Mouse (Mus musculus) natural killer cell, adult 2 months (primary cell): ENCODE results near the gene Cuedc2.

Experiments
- DNase-seq, 2 experiments: peaks; one replicate each; pipeline ENCODE4 v3.0.0; 2022; ENCODE audit warnings: low spot score in 2 of 2

The Cuedc2 gene

DNA sequence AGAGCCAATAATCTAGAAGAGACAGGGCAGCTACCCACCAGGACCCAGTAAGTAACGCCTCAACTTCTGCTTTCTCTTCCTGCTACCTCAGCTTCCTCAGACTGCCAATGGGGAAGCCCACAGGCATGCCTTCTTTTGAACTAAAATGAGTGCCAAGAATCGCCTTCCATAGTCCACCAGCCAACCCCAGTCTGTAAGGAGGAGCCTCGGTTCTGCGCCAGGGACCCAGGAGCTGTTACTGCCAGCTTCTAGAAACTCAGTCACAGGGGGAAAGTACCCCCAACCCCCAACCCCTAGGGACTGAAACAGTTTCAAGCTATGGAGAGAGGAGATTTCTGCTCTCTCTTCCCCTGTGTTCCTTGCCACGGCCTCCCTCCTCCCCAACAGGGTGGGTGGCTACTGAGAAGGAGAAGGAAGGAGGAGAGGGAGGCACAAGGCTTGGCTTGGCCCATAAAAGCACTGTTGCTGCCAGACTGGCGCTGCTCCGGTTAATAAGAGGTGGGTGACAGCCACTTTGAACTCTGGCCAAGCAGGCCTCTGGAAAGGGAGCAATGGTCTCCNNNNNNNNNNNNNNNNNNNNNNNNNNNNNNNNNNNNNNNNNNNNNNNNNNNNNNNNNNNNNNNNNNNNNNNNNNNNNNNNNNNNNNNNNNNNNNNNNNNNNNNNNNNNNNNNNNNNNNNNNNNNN, 927 bp upstream of the Cuedc2 start:
- DNase-seq: peak in 1 of 2 experiments; percentile 54

DNA sequence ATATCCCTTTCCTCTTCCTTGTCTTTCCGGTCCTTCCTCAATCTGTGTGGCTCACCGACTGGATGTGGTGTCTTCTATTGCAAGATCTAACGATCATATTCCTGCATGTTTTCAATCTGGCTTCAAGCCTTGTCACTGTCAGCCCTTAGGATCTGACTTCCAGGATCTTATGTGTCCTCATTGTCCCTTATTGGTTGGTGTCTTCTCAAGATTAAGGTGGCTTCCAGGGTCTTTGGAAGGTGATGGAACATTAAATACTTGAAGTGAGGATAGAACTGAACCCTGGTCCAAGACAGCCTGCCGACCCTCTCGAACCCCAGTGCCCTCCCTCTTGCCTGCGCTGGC, 412 bp upstream of the Cuedc2 start:
- DNase-seq: no peak

DNA sequence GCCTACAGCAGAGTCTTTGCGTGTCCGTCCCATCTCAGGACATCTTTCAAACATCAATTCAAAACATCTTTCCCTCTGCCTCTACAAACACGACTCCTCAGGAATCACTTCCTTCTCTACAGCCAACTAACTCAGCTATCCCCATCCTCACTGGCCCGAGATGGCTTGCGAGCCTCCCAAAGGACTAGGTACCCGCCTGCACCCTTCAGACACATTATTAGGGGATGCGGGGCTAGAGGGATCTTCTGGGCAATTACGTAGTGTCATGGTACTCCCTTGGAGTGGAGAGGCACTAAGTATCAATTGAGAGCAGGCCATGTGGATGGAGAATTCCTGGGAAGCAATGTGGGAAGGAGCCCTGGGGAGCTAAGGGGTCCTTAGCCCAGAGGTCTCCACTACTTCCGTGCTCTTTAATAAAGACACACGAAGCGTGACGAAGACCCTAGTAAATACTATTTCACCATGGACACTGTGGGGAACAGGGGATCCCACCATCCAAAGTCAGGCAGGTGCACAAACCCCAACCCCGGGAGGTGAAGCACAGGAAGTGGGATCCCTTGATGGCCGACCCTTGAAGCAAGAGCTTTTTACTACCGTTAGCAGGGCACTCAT, 677 bp downstream of the Cuedc2 start:
- no peak for DNase-seq

DNA sequence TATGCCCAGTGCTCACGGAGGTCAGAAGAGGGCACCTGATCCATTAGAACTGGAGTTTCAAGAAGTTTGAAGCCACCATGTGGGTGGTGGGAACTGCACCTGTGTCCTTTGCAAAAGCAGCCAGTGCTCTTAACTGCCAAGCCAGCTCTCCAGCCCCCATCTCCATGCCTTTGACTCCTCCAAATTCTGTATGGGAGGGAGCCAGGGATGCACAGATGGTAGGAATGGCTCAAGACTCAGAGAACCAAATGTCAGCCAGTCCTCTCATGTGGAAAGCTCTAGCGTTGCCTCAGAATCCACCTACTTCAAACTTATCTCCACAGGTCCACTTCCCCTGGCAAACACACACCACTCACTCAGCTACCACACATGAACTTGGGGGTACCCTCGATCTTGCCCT, 4.6 kb downstream of the Cuedc2 start:
- DNase-seq: no peak

DNA sequence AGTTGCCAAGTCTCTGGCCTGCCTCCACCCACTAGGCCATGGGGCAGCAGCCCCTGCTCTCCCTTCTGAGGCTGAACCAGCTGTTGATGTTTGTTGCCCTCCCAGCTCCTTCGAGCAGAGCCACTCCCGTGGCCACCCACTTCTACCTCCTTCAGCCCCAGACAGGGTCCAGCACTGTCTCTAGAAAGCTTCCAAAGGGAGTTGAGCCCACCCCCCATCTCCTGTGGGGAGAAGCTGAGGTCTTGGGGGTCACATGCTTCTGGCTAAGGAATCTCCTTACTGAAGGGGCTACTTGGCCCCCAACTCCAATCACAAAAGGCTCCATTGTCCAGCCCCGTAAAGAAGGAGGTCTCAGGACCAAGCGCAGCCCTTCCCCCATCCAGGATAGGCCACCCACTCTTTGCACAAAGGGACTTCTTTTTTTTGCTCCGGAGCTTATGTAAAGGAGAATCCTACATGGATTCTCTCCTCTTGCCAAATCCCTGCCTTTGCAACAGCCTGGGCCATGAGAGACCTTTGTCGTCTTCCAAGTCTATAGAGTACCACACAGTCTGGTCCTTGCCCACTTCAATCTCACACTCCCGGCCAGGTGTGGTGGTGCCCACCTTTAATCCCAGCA, 5.7 kb downstream of the Cuedc2 start:
- DNase-seq: no peak

DNA sequence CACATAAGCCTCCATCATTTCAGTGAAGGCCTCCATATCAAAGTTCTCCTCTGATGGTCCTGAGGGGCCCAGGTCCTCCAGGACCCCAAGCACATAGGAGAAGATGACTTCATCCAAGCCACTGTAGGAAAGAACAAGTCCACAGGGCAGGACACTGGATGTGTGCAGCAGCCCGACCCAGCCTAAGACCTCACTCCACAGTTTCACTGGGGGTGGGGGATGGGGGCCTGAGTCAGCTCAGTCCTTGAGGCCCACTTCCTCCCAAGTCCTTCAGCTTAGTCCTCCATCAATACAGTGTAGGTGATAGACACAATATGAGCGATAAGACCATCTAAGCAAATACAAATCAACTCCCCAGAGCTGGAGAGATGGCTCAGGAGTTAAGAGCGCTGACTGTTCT, 6.6 kb downstream of the Cuedc2 start:
- no peak for DNase-seq

DNA sequence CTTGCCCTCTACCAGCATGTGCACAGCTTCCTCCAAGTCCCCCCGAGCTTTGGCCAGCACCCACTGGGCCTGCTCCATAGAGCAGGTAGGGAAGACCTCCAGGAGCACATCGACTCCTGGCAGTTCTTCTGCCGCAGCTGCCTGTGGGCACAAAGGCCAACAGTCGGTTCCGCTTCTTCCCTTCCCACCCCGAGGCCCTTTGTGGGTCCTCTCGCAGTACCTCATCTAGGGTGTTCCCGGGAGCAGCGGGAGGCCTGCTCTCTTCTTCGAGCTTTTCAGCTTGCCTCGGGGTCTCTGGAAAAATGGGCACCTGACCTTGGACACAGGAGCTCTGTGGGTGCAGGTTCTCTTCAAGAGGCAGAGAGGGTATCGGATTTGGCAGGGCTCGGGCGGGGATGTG, 7.2 kb downstream of the Cuedc2 start:
- DNase-seq: no peak

DNA sequence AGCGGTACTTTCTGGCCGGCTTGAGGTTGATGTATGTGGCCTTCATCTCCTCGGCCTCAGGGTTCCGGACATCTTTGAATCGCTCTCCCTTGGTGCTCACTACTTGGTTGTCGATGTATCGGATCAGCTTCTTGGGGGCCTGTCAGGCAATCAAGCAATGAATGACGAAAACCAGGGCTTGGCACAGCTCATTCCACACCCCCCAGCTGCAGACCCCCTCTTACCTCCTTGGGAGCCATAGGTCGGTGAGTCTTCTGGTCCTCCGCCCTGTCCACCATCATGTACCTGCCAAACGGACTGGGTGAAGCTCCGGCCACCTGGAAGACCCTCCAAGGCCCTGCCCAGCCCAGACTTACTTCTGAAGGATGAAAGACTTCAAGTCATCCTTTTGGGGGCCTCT, 7.8 kb downstream of the Cuedc2 start:
- DNase-seq: no peak

DNA sequence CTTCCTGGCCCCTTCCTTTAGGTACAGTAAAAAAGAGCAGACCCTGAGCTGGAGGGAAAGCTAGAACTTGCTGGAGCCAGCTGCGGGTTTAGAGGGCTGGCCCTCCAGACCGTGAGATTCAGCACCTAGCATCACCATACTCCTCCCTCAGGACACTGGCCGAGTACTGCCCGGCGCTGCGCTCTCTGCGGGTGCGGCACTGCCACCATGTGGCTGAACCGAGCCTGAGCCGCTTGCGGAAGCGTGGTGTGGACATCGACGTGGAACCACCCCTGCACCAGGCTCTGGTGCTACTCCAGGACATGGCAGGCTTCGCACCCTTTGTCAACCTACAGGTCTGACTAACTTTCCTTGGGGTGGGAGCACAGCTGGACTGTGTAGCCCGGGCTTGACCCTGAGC, 8.6 kb downstream of the Cuedc2 start:
- DNase-seq: peak; percentile 81

DNA sequence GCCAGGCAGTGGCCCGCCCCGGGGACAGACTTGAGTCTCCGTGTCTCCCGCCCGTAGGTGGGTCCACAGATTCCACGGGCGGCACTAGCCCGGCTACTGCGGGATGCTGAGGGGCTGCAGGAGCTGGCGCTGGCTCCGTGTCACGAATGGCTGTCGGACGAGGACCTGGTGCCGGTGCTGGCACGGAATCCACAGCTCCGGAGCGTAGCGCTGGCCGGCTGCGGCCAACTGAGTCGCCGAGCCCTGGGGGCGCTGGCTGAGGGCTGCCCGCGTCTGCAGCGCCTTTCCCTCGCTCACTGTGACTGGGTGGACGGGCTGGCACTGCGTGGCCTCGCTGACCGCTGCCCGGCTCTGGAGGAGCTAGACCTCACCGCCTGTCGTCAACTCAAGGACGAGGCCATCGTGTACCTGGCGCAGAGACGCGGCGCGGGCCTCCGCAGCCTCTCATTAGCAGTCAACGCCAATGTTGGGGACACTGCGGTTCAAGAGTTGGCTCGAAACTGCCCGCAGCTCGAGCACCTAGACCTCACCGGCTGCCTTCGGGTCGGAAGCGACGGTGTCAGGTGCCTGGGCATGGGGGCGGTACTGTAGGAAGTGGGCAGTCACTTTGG, 9.4 kb downstream of the Cuedc2 start:
- DNase-seq: peak; percentile 28 to 30

DNA sequence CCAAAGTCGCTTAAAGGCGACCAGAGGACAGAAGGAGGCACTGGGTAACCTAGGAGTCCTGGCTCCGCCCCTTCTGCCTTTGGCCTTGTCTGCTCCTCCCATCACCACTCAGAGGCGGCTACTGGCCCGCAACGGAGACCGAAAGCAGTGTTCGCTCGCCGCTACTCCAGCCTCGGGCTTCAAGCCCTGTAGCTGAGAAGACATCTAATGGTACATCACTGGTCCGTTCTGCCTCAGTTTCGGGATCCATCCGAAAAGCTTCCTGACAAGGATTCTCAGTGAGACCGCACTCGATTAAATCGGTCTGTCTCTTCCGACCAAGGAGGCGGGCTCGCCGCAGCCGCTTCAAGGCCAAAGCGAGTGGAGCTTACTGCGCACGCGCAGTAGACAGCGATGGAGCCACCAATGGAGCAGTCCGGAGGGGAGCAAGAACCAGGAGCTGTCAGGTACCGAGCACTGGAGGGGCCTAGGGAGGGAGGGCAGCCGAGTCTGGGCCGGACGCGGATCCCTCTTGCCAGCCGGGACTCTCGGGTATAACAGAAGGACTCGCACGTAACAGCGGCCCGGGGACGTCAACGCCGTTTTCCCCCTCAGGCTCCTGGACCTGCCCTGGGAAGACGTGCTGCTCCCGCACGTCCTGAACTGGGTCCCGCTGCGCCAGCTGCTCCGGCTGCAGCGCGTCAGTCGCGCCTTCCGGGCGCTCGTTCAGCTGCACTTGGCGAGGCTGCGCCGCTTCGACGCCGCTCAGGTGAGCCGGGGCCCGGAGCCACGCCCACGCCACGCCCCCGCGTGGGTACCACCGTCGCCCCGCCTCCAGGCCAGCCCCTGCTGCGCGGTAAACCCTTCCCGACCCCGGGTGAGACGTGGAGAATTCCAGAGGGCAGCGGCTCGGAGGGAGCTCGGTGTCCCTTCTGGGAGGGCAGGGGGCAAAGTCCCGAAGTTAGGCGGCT, 10.1 kb downstream of the Cuedc2 start, which contains the start of gene Fbxl15:
TSS of gene Fbxl15 (plus strand) at position 104 of the 950 bp plus-strand sequence.
- peak; percentile 91 for DNase-seq

DNA sequence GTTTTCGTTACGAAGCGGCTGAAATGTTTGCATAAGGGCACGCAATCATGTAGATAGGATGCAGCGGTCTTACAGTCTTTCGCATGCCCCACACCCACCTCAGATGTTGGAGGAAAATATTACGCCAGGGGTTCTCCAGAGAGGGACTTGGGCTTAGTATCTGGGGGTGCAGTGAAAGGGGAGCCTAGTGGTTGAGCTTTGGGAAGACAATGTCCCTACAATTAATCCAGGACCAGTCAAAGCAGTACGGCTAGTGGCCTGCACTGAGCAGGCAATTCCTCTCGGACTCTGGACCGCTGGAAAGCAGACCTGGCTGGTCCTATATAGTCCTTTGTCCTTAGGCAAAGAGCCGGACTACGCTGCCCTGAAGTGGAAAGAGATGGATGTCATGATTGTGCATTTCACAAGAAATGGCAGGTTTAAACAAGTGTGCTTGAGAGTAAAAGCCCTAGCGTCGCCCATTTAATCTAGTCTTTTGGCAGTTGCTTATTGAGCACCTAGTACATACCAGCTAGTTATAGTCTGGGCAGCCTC, 10.9 kb downstream of the Cuedc2 start:
- no peak for DNase-seq

DNA sequence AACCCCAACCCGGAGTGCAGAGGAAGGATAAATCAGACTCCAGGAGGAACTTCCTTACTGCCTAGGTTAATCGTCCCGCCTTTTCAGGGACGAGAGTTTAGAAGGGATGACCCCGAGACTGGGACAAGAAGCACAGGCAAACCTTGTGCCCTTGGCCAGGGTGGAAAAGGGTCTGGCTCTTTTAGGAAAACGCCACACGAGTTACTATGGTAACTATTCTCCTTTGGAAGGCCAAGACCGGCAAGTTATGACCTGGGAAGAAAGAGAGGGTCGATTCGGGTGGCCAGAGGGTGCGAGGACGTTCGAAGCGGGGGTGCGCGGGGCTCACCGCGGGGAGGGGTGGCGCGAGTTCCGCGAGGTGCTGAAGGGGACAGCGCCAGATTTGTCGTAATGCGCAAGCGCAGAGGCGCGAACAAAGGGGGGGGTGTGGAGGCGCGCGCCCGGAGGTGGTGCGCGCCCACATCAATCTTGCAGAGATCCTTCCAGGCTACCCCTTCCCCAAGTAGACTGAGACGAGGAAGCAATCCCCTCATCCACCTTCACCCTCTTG, 11.7 kb downstream of the Cuedc2 start, which contains the start of gene Psd:
TSS of gene Psd (minus strand) at position 401 of the 550 bp plus-strand sequence.
- DNase-seq: peak in 1 of 2 experiments; percentile 44

DNA sequence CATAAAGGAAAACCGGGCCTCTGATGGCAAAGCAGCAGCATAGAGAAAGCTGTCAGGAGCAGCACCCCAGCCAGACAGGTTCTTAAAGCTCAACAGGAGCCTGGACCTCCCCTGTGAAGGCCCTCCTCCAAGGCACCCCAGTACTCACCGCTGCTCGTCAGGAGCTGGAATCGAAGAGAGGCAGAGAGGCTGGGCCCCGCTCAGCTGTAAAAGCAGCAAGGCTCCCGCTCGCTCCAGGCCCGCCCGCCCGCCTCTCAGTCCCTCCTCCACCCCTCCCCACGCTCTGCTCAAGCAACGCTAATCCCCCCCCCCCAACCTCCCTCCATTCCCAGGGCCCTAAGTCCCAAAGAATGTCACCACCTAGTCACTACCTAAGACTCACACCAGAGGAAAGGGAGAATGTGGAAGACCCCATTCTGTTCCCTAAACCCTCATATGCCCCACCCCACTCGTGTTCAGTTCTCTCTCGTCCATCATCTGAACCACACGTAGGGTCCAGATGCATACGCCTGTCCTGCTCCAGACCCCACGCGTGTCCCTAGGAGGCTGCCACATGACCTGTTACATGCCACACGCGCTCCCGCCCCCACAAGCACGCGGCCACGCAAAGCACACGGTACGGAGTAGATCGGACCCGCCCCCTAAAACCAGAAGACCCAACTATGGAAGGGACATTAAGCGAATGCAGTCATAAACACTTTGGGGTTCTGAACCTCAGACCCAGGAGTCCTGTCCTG, 12.3 kb downstream of the Cuedc2 start:
- no peak for DNase-seq

DNA sequence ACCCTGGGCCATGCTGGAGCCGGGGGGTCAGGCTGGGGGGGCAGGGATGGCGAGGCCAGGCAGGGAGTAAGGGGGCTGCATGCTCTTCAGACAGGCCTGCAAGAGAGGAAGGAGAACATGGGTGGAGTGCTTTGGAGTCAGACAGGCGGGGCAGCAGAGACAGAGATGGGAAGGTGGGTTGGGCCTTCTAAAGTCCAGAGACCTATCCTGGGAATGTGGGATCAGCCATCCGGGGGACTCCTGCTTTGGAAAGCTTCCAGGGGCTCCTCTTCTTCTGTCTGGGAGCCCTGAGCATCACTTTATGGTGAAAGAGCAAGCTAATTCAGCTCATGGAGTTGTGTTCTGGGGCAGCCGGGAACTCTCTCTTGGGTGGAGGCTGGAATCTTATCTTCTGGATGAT, 13.6 kb downstream of the Cuedc2 start:
- no peak for DNase-seq

DNA sequence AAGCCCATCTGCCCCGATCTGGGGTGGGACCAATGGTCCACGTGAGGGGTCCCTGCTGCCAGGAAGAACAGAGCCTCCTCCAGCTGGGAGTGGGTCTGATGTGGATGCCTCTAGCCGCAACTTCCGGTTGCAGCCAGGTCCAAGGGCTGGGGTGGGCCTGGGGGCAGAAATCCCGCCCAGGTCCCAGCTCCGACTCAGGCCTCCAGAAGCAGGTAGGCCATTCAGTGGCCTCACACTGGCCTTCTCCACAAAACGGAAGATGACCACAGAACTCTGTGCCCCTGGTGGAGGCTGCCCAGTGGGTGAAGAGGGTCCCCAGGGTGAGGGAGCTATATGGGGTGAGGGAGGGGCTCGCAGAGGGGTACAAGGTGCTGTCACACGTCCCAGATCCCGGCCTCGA, 14.1 kb downstream of the Cuedc2 start:
- DNase-seq: no peak

DNA sequence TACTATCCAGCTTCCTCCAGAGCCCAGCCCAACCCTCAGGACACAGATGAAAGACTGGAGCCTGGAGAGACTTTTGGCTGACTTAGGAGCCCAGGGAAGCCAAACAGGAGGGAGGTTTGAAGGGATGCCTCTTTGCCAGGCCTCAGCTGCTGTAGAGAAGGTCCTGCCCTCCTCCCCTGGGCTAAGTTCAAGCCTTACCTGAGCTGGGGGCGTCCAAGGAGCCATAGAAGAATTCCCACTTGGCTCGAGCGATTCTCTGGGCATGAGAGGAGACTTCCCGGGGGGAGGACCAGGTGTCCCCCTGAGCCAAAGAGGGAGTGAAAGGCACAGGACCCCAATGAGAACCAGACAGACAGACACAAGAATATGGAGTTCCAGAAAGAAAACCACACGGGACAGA, 14.8 kb downstream of the Cuedc2 start:
- no peak for DNase-seq

DNA sequence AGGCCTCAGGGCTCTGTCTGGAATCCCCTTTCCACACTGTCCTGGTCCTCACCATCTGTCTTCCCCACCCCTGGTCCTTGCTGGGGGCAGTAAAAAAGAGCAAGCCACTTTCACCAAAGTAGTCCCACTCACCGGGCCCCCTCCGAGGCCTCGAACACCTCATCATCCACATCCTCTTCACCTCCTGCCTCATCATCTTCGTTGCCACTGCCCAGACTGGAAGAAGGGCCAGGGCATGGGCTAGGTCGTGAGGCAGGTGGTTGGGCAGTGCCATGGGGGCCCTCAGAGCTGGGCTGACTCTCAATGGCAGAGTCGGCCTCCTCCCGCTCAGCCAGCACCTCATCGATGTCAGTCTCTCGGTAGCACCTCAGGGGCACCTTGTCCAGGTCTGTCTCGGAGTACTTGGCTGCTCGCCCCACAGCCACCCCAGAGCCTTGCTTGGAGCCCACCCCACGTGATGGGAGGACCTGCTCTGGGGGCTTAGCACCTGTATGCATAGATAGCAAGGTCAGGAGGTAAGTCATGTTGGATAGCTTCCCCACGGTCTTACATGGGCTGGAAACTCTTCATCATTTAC, 15.4 kb downstream of the Cuedc2 start:
- no peak for DNase-seq

DNA sequence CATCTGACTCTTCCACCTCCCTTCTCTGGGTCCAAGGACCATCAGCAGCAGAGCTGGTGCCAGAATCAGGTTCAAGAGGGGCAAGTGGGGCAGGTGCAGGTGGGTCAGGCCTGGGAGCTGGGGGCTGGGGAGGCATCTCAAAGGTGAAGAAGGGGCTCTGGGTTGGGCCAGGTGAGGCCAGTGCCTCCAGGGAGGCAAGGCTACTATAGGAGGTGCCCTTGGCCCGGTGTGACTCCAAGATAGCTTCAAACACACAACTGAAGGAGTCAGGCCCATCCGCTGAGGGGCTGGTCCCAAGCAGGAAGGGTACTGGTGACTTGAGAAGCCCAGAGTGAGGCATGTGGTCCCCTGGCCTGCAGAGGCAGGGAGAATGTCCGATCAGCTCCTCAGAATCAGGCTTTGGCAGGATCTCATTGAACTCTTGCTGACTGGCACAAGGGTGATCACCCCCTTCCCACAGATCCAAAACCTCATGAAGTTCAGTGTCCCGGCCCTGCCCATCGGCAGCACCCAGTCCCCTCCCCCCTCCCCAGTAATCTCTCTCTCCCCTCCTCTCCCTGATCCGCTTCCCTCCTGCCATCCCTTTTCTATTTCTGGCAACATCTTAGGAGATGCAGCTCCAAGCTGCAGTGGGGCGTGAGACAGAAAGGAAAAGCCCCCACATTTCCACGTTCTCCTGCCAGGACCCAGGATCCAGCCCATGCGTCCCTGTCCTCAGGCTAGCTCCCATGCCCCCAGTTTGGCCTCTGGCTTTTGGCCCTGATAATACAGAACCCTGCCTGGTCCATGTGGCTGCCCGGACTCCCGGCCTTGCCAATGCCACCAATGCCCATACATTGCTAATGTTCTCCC, 16.1 kb downstream of the Cuedc2 start:
- no peak for DNase-seq
